Mouse (Mus musculus) embryonic fibroblast, embryonic 13.5 days (primary cell): ENCODE results near the gene Sept9.

ENCODE experiments used
- CTCF ChIP-seq: IDR thresholded peaks from 2 replicates; pipeline ENCODE4 v1.5.1; 2011; ENCODE audit warnings: mild to moderate bottlenecking, control low read depth, low read length, moderate library complexity, borderline replicate concordance; ENCODE audit not compliant: insufficient read depth
- POLR2A ChIP-seq: IDR thresholded peaks from 2 replicates; pipeline ENCODE4 v1.6.1; 2011; ENCODE audit warnings: low read depth, mild to moderate bottlenecking, control low read depth, low read length, moderate library complexity

DNA sequence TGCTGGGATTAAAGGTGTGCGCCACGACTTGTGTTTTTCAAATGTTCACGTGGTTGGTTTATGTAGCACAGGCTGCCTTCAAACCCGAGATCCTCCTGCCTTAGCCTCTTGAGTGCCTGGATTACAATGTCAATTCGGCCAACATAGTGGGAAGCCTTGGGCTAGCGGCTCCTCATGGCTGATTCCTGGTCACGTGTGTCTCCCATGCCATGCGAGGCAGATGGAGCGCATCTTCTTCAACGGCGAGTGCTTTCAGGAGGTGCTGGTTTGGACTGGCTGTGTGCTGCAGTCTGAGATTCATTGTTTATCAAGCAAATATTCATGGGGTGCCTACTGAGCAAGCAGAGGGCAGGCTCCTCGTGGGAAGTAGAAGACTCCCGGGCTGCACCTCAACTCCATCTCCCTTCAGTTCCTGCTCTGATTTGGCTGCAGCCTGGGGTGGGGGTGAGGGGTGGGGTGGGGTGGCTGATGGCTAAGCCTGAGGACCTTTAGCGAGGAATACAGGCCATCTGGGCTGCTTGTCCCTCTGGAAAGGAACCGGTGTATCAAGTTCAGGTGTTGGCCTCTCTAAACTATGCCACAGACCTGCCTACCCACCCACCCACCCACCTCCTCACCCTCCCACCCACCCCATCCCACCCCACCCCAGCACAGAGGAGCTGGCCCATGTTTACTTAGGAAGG is 26.2 kb downstream of the Sept9 start:
- TF ChIP-seq CTCF (no peak), POLR2A (no peak)
